Mouse (Mus musculus): ENCODE measurements around the gene B020031M17Rik. TPM values are rescaled to one million over a fixed set of nuclear protein-coding genes. Genes with fewer than 3 reads are reported as not detected.
A peak's percentile ranks its signal among the peaks of the same experiment; 100 is the strongest.
"Not testable (repeated sequence)": the region's sequence is repeated elsewhere in the genome, so short reads cannot be mapped to it uniquely, and the experiment has no call there.

Gene B020031M17Rik
- polyA plus RNA-seq, 1 experiment from 2014 or later = not detected

GRCm38 (mm10) chr13:119965302-119965952, 14.8 kb upstream of the B020031M17Rik start:
- H3K4me2 ChIP-seq (ENCODE audit: low read length); H3K27ac ChIP-seq (ENCODE audit: low read depth); H3K4me1 ChIP-seq (replicated peaks; ENCODE audit: control insufficient read depth, insufficient read depth, low read length); H3K36me3 ChIP-seq (ENCODE audit: control insufficient read depth, insufficient read depth, low read length); H3K9me3 ChIP-seq (ENCODE audit: control insufficient read depth, low read length); H3K27me3 ChIP-seq (replicated peaks; ENCODE audit: control insufficient read depth, insufficient read depth, low read length); DNase-seq (ENCODE audit: low spot score); H3K9ac ChIP-seq (ENCODE audit: low read length); H3K4me3 ChIP-seq (ENCODE audit: low read depth, low read length): not testable (repeated sequence)
- ATAC-seq (replicated peaks; ENCODE audit: low FRiP score, low TSS enrichment, low read depth) = peak; percentile 76
- under 1% methylated on average over 13 of the region's 34 CpGs for WGBS

DNA sequence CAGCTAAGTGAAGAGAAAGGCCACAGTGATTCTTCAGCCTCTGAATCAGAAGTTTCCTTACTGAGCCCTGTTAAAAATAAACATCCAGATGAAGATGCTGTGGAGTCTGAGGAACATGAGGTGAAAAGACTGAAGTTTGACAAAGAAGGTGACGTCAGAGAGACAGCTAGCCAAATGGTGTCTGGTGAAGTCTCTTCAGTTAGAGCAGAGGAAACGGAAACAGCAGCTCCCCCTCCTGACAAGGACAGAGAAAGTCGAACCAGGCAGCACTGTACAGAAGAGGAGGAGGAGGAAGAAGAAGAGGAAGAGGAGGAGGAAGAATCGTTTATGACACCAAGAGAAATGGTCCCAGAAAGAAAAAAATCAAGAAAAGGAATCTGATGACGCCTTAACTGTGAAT, 12.2 kb upstream of the B020031M17Rik start:
- not testable (repeated sequence) for H3K27me3 ChIP-seq (replicated peaks; ENCODE audit: control insufficient read depth, insufficient read depth, low read length); ATAC-seq (replicated peaks; ENCODE audit: low FRiP score, low TSS enrichment, low read depth); H3K9me3 ChIP-seq (ENCODE audit: control insufficient read depth, low read length); H3K4me1 ChIP-seq (replicated peaks; ENCODE audit: control insufficient read depth, insufficient read depth, low read length); H3K9ac ChIP-seq (ENCODE audit: low read length); H3K4me2 ChIP-seq (ENCODE audit: low read length); H3K36me3 ChIP-seq (ENCODE audit: control insufficient read depth, insufficient read depth, low read length); DNase-seq (ENCODE audit: low spot score); H3K4me3 ChIP-seq (ENCODE audit: low read depth, low read length); H3K27ac ChIP-seq (ENCODE audit: low read depth)
- WGBS = no CpG with 5 or more reads among the region's 5 CpGs

DNA sequence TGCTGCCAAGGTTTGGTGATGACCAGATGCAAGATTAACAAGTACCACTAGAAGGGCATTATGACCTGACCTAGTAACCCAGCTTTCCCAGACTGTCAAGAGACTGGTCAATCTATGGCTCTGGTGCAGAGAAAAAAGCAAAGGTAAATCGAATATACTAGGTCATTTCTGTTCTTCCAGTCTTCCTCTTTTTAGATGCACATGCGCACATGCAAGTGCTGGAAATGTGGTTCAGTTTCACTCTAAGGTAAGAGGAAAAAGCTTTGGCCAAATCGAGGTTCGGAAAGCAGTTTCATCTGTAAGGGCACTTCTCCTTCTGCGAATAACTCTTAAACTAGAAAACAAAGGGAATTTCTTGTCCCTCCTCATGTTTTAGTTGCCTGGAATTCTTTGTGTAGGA, 5.0 kb upstream of the B020031M17Rik start:
- H3K4me2 ChIP-seq (ENCODE audit: low read length); DNase-seq (ENCODE audit: low spot score); H3K9me3 ChIP-seq (ENCODE audit: control insufficient read depth, low read length); ATAC-seq (replicated peaks; ENCODE audit: low FRiP score, low TSS enrichment, low read depth); H3K4me3 ChIP-seq (ENCODE audit: low read depth, low read length); H3K36me3 ChIP-seq (ENCODE audit: control insufficient read depth, insufficient read depth, low read length); H3K27ac ChIP-seq (ENCODE audit: low read depth); H3K9ac ChIP-seq (ENCODE audit: low read length); H3K27me3 ChIP-seq (replicated peaks; ENCODE audit: control insufficient read depth, insufficient read depth, low read length); H3K4me1 ChIP-seq (replicated peaks; ENCODE audit: control insufficient read depth, insufficient read depth, low read length): not testable (repeated sequence)
- WGBS = no CpG with 5 or more reads among the region's 5 CpGs

DNA sequence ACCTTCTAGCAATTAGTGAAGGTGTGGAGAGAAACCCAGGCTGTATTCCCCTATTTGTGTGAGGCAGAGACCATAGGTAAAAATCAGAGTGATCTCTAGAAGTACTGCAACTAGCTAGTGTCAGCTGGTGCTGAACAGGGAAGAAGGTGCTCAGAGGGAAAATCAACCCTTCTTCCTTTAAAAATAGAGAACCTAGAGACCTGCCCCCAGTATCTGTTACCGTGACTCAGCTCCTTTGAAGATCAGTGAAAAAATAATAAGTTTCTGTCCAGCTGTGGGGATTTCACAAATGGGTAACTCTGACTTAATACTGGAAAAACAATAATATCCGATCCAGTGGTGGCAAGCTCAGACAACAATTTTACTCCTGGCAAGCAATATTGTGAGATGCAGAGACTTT, 4.5 kb upstream of the B020031M17Rik start:
- not testable (repeated sequence) for H3K27ac ChIP-seq (ENCODE audit: low read depth); DNase-seq (ENCODE audit: low spot score); H3K4me3 ChIP-seq (ENCODE audit: low read depth, low read length); H3K27me3 ChIP-seq (replicated peaks; ENCODE audit: control insufficient read depth, insufficient read depth, low read length); ATAC-seq (replicated peaks; ENCODE audit: low FRiP score, low TSS enrichment, low read depth); H3K36me3 ChIP-seq (ENCODE audit: control insufficient read depth, insufficient read depth, low read length); H3K9ac ChIP-seq (ENCODE audit: low read length); H3K9me3 ChIP-seq (ENCODE audit: control insufficient read depth, low read length); H3K4me1 ChIP-seq (replicated peaks; ENCODE audit: control insufficient read depth, insufficient read depth, low read length); H3K4me2 ChIP-seq (ENCODE audit: low read length)
- 77% methylated on average over 2 of the region's 2 CpGs for WGBS

- no CpG with 5 or more reads among the region's 5 CpGs for WGBS
- not testable (repeated sequence) for H3K27me3 ChIP-seq (replicated peaks; ENCODE audit: control insufficient read depth, insufficient read depth, low read length); H3K36me3 ChIP-seq (ENCODE audit: control insufficient read depth, insufficient read depth, low read length); H3K27ac ChIP-seq (ENCODE audit: low read depth); DNase-seq (ENCODE audit: low spot score); H3K4me2 ChIP-seq (ENCODE audit: low read length); H3K9me3 ChIP-seq (ENCODE audit: control insufficient read depth, low read length); H3K9ac ChIP-seq (ENCODE audit: low read length); H3K4me3 ChIP-seq (ENCODE audit: low read depth, low read length); H3K4me1 ChIP-seq (replicated peaks; ENCODE audit: control insufficient read depth, insufficient read depth, low read length); ATAC-seq (replicated peaks; ENCODE audit: low FRiP score, low TSS enrichment, low read depth)
Observed at GRCm38 (mm10) chr13:119929172-119929571, 21.4 kb downstream of the B020031M17Rik start, which contains the start of gene Gm21761. TSS of gene Gm21761 (minus strand) at chr13:119929272.

DNA sequence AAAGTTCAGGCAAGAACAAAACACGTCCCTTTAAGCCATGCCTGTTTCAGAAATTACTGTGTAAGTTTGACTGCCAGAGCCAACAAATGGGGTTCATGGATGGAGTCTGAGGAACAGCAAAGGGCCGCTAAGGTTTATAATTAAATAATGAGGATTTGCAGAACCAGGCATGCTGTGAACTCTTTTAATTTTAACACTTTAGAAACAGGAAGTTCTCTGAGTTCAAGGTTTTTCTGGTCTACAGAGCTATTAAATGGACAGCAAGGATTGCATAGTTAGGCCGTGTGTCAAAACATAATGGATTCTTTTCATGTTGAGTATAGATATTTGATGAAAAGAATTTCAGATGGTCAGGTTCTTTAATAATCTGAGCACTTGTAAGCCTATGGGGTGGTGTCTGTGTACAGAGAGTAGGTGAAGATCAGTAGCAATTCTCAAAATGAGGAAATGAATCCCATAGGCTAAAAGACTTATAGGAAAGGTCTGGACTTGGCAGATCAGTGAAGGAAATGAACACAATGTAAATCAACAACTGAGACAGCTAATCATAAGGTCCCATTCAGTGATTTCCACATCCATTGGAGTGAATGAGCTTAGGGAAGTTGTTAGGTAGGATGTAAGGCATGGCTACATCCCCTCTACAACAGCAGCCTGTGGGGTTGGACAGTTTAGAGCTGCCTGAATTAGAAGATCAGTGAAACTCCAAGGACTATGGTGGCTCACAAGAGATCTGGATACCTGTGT, 25.8 kb downstream of the B020031M17Rik start:
- not testable (repeated sequence) for H3K4me3 ChIP-seq (ENCODE audit: low read depth, low read length); H3K9ac ChIP-seq (ENCODE audit: low read length); H3K4me2 ChIP-seq (ENCODE audit: low read length); H3K36me3 ChIP-seq (ENCODE audit: control insufficient read depth, insufficient read depth, low read length); ATAC-seq (replicated peaks; ENCODE audit: low FRiP score, low TSS enrichment, low read depth); H3K9me3 ChIP-seq (ENCODE audit: control insufficient read depth, low read length); H3K27ac ChIP-seq (ENCODE audit: low read depth); H3K4me1 ChIP-seq (replicated peaks; ENCODE audit: control insufficient read depth, insufficient read depth, low read length); H3K27me3 ChIP-seq (replicated peaks; ENCODE audit: control insufficient read depth, insufficient read depth, low read length); DNase-seq (ENCODE audit: low spot score)
- 77% methylated on average over 2 of the region's 3 CpGs for WGBS

DNA sequence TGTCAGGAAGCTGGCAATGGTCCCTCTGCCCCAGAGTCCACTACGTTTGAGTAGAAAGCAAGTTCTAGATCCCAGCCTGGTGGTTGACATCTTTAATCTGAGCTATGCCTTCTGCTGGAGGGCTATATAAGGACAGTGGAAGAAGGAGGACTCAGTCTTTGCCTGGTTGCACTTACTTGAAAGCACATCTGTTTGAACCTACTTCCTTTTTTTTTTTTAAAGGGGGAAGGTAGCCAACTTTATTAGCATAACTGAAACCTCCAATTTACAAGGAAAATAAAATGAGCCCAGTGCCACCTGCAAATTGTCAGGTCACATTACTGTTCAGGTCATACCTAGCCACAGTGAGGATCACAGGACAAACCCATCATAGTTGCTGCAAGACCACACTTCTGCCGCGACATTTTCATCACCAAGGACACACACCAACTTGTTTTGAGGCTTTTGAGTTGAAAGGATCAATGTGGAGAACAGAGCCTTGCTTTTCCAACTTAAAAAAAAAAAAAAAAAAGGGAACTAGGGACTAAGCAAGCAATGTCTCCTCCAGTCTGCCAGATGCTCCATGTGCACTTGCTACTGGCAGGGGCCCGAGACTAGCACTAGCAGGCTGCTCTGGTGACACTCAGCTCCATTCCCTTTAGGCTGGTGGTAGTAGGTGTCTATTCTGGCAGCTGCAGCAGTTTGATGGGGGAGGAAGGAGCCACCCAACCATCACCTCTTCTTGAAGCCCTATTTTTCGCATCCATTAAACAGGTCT, 33.5 kb downstream of the B020031M17Rik start:
- not testable (repeated sequence) for H3K27ac ChIP-seq (ENCODE audit: low read depth); H3K4me2 ChIP-seq (ENCODE audit: low read length); H3K27me3 ChIP-seq (replicated peaks; ENCODE audit: control insufficient read depth, insufficient read depth, low read length); H3K36me3 ChIP-seq (ENCODE audit: control insufficient read depth, insufficient read depth, low read length); DNase-seq (ENCODE audit: low spot score); H3K9me3 ChIP-seq (ENCODE audit: control insufficient read depth, low read length); H3K4me1 ChIP-seq (replicated peaks; ENCODE audit: control insufficient read depth, insufficient read depth, low read length); H3K4me3 ChIP-seq (ENCODE audit: low read depth, low read length); H3K9ac ChIP-seq (ENCODE audit: low read length); ATAC-seq (replicated peaks; ENCODE audit: low FRiP score, low TSS enrichment, low read depth)
- 75% methylated on average over 4 of the region's 5 CpGs for WGBS

DNA sequence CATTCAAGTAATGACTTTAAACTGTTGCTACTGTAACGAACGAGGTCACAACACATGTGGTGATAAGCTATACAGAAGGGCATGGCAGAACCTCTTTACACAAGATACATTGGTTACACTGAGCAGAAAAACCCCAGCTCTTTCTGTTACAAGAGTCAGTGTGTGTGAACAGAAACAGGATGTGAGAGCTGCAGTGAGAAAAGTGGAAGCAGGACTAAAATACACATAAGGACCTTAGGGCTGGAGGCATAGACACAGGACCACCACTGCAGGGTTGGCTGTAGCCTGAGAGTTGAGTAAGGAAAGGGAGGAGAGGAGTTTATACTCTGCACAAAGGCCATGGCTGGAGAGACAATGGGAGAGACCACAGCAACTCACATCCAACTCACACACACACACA, 34.2 kb downstream of the B020031M17Rik start:
- H3K9ac ChIP-seq (ENCODE audit: low read length); H3K4me1 ChIP-seq (replicated peaks; ENCODE audit: control insufficient read depth, insufficient read depth, low read length); DNase-seq (ENCODE audit: low spot score); H3K4me3 ChIP-seq (ENCODE audit: low read depth, low read length); H3K36me3 ChIP-seq (ENCODE audit: control insufficient read depth, insufficient read depth, low read length); H3K27ac ChIP-seq (ENCODE audit: low read depth); ATAC-seq (replicated peaks; ENCODE audit: low FRiP score, low TSS enrichment, low read depth); H3K27me3 ChIP-seq (replicated peaks; ENCODE audit: control insufficient read depth, insufficient read depth, low read length); H3K9me3 ChIP-seq (ENCODE audit: control insufficient read depth, low read length); H3K4me2 ChIP-seq (ENCODE audit: low read length): not testable (repeated sequence)
- 68% methylated on average over 2 of the region's 2 CpGs for WGBS
